Mouse (Mus musculus): Measurements from ENCODE around the gene Zfp710.
A peak's percentile ranks its signal among the peaks of the same experiment; 100 is the strongest.

The Zfp710 gene

DNA sequence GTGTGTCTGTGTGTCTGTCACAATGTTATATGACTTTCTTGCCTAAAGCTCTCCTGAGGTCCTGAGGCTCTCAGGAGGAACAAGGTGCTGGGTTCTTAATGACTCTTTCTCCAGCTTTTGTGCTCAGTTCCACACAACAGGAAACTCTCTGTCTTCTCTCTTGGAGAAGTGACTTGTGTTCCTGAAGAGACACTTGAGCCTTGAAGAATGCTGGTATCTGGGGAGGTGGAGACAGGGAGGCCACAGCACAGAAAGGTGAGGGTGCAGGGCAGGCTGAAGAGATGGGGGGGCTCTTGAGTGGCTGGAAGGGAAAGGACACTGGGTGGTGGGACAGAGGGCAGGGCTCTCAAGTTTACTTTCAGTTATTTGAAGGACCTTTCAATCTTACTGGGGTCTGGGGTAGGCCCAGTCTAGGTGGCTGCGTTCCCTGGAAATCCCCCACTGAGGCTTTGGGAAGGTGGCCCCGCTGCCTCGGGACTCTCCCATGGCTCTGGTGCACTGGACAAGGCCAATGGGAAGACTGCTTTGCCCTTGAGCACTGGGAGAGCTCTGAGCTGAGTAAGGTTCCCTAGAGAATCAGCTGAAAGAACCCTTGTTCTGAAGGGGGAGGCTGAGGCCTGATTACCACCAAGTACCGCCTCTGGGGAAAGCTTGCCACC lies 33.9 kb downstream of the Zfp710 start:
- no peak for DNase-seq

DNA sequence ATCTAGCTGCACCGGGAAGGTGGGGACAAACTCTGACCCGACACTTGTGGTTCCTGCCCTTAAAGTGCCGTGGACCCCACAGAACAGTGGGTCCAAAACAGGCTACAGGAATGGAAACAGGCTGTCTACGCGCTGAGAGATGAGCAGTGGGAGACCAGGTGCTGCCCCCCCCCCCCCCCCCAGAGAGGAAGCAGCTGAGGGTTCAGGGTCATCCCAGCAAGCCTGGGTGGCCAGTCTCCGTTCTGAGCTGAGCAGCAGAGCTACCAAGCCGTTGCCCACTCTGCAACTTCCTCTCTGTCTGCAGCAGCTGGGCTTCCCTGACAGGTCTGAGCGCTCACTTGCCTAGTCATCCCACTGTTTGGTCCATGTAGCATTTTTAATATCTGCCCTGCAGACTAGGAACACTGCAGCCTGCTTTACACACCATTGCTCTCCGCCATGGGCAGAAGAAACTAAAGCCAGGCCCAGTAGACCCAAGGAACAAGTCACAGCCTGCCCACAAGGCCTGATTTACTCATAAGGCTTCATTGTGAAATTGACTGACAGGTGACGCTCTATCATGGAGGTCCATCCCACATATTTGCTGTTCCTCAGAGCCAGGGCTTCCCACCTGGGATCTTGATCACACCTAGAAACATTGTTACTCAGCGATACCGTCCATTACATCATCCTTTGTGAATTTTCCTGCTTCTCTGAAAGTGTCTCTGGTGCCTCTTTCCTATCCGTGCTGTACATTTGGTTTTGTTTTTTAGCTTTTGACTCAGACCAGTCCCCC lies 34.6 kb downstream of the Zfp710 start:
- no peak for DNase-seq

DNA sequence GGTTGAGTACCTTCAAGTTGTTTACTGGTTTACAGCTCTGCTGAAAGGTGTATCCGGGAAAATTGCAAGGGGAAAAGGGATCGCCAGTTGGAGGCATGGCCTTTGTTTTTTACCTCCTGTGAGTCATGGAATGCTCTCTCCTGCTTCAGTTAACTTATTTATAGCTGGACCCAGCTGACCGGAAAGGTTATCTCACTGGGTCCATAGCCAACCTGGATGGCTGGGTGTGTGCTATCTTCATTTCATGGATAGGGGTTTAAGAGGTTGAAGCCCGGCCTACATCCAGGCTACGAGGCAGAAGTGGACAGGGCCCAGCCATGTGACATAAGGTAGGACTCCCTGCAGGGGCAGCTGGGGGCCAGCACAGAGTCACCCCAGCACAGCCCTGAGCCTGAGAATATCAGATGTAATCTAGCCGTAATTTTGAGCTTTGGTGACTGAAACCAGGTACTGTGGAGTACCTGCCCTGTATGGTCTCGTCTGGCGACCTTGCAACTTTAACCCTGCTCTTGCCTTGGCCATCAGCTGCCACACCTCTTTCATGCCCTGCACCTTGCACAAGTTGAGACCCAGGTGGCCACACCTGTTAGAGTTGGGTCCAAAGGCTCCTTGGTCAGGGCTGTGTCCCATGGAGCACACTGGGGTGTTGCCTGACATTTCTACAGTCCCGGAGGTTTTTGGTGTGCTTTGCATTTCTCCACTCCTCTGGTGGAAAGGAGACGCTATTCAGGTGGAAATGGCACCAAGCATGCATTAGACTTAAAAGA lies 35.6 kb downstream of the Zfp710 start:
- no peak for DNase-seq

DNA sequence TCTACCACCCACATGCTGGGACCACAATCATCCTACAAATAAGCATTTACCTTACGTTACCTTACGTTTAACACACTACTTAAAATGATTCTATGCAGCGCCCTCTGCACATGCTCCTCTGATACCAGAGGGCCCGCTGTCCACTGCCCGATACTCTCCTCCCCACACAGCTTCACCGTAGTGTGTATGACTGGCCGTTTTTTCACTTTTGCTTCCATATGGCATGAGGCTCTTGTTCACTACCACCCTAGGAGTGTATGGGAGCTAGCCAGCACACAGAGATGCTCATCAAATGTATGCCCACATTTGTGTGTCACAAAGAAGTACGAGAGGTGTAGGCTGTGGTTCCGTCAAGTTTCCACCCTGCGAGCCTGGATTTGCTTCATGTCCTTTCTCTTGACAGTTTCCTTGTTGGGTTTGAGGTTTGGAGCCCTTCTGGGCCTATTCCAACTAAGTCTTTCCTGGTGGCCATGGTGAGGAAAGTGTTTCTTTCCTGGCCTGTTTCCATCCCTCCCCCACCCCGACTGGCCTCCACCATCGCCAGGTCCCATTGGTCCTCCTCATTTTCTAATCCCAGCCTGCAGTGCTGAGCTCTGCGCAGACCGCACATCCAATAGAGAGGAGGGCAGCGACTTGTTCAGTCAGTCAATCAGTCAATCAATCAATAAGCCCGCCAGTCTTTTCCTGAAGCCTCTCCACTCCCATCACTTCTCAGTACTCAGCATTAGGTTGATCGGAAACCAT lies 37.6 kb downstream of the Zfp710 start:
- peak; percentile 80 to 87 for DNase-seq

DNA sequence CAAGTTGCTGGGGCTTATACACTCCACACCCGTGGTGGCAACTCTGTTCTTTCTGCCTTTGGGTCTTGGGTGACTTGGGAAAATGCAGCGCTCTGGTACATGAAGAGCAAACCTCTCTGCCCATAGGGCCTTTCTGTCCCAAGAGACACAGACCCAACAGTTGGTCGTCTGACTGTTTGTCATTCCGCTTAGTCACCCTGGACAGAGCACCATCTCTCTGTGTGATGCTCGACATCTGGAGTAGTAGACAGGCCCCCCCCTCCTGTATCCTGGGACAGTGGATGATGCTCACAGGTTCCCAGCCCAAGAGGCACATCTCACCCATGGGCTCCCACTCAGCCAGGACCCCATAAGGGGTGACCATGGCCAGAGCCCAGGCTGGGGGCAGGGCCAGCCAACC lies 38.6 kb downstream of the Zfp710 start:
- no peak for DNase-seq

DNA sequence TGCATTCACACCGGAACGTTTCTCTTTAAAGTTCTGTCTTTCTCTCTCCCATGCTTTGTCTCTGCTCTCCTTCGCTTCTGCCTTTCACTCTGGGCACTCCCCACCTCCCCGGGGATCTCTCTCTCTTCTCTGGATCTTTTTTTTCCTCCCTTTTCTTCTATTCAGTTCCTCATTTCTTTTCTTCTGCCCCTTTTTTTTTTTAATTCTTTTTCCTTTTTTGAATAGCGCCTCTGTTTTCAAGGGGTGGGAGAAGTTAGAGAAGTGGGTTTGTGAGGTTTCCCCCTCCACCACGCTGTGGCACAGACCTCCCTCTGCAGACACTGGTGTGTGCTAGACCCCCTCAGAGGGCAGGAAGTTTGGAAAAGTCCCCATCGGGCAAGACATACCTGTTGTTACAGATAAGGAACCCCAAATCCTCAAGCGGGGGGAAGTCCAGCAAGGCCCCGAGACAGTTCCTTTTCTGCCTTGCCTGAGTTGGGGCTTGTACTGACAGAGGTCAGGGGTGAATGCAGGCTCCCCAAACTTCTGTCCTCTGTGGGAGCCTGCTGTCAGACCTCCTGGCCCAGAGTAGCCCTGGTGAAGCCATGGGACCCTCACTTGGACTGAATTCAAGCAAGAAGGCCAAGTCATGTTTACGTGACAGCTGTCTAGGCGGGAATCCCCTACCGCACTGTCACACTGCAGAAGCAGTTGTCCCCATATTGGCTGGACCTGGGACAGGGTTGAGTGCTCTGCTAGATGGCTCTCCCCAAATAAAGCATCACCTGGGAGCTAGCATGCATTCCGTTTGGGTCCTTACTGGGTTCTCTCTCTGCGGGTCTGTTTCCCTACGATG lies 39.5 kb downstream of the Zfp710 start:
- peak; percentile 57 to 65 for DNase-seq

DNA sequence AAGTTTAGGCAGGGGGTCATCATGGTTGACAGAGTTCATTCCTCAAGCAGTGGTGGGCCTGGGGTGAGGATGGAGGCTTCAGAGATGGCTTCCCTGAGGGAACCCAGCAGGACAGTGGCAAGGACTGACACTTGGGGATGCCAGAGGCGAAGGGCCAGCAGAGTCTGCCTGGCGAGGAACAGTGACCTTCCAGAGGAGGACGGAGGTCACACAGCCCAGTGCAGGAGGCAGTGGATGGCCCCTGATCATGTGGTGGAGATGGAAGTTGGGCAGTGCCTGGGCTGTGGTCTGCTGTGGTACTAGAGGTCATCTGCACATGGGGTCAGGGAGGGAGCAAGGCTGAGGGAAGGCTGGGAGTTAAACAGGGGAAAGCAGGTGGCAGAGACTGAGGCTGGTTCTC lies 40.6 kb downstream of the Zfp710 start:
- DNase-seq: no peak

DNA sequence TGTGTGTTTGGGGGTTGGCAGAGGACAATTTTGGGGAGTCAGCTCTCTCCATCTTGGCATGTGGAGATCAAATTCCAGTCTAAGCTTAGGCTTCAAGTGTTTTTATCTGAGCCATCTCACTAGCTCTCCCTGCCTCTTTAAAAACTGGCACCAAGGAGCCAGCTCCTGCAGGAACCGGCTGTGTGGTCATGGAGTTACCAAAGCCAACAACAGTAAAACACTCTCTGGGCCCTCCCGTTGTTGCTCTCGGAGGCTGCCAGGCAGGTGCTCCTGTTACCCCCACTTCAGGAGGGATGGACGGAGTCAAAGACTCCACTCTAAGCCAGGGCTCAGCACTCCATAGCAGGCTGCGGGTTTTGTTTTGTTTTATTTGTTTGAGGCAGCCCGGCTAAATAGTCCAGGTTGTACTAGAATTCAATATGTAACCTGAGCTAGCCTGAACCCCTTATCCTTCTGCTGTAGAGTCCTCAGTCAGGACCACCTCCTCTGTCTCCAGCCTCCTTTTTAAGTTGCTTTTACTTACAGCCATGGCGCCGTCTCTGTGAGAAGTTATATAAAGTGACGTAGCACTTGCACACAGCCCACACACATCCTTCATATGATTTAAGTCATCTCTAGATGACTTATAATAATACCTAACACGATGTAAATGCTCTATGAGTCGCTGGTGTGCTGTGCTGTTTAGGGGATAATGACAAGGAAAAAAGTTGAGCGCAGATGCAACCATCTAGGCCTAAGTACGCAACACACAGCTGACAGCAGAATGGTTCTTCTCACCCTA lies 42.3 kb downstream of the Zfp710 start:
- DNase-seq: no peak

DNA sequence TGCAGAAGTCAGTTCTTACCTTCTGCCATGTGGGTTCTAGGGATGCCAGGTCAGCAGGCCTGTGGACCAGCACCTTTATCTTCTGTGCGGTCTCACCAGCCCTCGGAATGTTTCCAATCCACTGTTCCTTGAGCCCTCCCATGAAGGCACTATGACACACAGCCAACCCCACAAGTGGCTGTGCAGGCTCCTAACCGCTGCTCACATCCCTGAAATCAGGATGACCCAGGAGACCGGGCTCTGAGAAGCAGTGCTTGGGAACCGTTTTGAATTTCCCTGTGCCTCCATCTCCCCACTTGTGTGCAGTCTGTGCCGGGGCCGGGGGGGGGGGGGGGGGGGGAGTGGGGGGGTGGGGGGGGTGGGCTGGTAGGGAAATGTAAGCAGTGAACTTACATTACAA lies 43.7 kb downstream of the Zfp710 start:
- DNase-seq: no peak

DNA sequence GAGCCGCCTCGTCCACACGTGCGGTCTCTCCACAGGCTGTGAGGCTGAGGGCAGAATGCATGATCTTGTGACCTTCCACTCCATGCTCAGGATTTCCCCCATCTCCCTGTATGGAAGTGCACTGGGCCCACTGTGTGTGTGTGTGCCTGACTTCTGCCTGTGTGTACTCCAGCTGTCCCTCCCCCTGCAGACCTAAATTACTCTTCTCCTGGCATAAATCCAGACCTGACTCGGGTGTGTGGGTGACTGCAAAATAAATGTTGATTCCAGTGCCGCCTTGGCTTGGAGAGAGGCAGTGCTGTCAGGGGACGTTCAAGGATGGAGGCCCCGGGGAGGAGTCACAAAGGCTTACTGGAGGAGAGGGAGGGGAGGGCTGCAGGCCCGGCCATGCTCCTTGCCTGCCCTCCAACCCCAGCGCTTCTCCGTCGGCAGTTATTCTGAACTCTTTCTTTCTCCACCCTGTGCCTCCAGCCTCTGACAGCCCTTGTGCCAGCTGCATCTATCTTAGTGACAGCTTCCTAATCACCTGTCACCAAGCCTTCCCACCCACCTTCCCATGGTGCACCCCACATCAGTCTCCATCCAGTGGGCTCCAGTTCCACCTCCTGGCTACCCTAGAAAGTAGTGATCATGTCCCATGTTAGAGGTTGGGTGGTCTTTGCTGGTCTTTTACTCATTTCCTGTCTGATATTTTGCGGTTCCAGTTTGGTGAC lies 45.2 kb downstream of the Zfp710 start:
- DNase-seq: peak in 1 of 2 experiments; percentile 60

DNA sequence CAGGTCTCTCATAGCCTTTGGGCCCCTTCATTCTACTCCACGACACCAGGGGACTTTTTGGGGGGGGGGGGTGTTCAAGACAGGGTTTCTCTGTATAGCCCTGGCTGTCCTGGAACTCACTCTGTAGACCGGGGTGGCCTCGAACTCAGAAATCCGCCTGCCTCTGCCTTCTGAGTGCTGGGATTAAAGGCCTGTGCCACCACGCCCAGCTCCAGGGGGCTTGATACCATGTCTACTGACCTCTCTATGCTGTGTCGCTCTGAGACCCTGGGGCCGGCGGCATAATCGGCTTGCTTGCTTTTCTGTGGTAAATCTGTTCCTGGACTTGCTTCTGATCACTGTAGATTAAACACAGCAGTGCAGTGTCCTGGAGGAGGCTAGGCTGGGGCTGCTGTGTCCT lies 46.6 kb downstream of the Zfp710 start:
- no peak for DNase-seq

DNA sequence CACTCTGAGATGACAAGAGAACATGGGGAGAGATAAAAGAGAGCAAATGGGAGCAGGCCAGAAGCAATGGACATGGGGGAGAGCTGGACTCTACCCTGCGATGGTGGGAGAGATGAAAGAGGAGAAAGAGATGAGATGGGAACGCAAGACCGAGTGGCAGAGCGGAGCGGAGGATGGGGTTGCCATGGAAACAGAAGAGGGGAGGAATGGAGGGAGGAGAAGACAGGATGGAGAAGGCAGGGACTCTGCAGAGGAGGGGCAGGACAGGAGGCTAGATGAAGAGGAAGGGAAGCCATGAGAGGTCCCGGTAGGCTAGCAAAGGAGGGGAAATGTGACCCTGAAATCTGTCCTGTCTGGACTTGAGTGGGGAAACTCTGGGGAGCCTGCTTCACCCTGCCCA lies 47.7 kb downstream of the Zfp710 start:
- DNase-seq: peak; percentile 60

DNA sequence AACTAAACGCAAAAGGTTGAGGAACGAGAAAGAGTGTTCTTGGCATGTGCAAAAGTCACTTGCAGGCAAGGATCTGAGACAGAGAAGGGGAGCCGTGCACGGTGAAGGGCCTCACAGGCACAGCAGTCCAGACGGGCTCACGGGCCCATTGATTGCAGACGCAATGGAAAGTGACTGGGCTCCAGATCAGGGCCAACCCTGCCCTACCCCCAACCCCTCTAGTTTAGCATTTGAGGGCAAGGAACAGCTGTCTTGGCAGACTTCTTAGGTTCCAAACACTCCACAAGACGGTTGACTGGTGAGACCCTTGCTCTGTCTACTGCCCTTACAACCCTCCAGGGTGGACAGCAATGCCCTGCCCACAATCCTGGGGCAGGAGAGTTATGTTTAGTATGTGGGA lies 48.9 kb downstream of the Zfp710 start:
- DNase-seq: no peak

DNA sequence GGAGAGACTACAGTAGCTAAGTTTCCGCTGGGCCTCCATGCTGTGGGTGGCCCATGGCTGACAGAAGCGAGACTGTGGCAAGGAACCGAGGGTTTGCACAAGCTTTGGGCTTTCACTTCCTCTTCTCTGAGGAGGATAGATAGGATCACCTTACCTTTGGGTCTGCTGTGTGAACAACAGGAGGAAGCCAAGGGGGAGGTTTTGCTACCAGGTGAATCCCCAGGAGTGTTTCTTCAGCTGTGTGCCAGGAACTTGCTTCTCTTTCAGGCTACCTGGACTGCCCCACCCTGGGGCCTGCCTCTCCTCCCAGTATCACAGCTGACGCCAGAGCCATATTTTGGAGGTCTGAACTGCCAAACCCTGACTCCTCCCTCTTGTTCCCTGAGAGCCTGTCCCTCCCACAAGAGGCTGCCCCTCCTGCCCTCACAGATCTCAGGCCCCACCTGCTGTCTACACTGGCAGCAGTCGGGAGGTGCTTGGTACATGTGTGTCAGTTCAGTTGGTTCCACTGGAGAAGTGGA lies 50.4 kb downstream of the Zfp710 start:
- no peak for DNase-seq

DNA sequence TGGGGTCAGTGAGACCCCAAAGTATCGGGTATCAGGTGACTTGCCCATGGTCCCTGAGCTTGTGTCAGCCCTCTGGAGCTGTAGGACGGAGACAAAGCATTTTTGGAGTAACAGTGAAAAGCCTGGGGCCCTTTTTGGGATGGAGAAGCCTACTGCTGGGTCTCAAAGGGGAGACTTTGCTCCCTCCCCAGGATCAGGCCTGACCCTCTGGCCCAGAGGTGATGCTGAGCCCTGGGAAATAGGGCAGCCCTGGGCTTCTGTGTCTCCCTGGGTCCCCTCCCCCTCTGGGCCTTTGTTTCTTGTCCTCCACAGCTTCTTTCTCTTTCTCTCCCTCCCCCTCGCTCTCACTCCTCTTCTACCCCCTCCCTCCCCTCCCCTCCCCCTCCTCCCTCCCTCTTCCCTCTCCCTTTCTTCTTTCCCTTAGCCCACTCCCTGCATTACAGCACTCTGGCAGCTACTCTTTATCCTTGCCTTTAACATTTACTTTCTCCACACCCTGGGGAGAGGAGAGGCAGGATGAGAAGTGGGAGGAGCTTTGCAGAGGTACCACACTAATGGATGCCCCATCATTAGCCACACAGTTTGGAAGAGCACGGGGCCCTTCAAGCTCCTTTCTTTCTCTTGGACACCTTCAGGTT lies 51.5 kb downstream of the Zfp710 start:
- DNase-seq: no peak

DNA sequence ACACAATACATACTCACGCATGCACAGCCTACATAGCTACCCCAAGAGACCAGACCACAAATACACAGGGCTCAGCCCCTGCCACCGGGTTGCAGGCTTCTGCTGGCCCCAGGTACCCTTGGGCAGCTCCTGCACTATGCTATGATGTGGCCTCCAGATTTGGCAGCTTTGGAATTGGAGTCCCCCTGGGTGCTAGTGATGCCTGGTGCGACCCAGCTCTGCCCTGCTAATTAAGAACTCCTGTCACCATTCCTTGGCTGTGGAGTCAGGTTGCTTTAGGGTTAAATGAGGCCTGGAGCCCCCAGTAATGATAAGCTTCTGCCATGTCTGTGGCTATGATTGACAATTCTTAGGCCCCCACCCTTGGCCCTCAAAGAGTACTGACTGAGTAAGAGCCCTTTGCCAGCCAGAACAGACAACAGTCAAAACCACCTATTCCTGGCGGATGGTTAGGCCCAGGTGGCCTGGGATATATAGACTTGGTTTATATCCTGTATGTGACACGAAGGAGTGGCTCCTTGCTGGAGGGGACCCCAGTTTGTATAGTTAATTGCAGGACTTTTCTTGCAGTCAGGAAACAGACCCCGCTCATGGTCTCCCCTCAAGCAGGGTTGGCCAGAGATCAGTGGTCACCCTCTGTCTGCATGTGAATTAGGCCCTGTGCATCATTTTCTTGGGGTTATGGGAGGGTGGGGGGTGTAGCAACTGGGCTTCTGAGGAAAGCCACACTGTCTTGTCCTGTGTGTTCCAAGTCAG lies 52.5 kb downstream of the Zfp710 start:
- no peak for DNase-seq

DNA sequence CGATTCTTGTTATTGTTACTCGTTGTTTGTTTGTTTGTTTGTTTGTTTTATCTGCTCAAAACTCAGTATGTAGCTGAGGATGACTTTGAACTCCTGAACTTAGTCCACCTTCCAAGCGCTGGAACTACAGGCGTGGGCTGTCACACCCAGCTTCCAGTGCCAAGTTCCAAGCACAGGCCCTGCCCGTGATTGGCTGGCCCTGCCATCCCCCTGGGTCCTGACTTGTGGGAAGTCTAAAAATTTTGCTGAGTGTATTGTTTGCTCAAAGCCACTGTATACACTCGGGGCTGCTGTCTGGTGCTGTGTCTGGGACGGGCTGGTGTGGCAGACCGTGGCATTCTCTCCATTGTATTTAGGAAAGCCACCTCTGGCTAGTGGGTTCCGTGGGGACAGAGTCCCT lies 53.2 kb downstream of the Zfp710 start:
- DNase-seq: no peak

DNA sequence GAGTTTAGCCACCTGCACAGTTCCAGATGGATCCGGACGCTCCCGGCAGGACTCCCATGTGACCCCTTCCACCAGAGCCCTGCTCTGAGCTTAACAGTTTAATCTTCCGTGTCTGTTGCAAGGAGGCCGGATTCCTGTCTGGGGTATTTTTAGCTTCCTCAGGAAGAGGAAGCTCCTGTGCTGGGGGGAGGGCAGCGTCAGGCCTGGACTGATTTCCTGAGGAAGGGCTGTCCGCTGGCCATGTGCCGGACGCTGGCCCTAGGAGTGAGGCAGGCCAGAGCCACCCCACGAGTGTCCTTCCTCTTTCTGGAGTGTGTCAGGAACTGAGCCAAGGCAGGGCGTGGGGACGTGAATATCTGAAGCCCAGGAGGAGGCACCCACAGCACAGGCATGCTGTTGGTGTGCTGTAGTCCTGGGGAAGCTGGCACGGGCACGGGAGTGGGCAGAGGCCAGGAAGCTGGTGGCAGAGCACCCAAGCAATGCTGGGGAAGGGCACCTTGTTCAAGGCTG lies 54.2 kb downstream of the Zfp710 start:
- peak; percentile 93 to 96 for DNase-seq

All from cerebellum, postnatal 10 days (tissue).